Mouse (Mus musculus): Measurements from ENCODE around the gene Dop1b.
"Not testable (repeated sequence)": the region's sequence is repeated elsewhere in the genome, so short reads cannot be mapped to it uniquely, and the experiment has no call there.

The Dop1b gene

GRCm38 (mm10) chr16:93711411-93712188, at the start of gene Dop1b:
Gene Dop1b, plus strand, starts transcription at chr16:93711904.
- peak; percentile 100 for DNase-seq

DNA sequence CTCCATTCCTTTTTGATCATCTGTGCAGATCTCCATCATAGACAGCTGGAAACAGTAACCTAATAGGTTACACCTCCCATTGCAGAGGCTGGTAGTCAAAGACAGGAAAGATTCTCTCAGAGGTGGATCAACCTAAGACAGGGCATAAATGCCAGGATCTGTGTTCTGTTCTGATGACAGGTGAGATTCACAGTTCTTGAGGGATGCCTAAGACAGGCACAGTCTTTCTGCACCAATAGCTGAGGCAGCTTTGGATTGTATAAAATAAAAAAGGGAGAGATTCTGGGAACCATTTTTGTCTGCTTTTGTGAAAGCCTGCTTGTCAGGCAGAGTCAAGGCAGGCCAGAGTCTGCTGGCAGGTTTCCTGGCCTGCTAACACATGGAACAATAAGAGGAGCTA, 43.7 kb upstream of the Dop1b start:
- DNase-seq, result no peak

- no peak for DNase-seq
Measured at GRCm38 (mm10) chr16:93669521-93669920, 42.2 kb upstream of the Dop1b start.

DNA sequence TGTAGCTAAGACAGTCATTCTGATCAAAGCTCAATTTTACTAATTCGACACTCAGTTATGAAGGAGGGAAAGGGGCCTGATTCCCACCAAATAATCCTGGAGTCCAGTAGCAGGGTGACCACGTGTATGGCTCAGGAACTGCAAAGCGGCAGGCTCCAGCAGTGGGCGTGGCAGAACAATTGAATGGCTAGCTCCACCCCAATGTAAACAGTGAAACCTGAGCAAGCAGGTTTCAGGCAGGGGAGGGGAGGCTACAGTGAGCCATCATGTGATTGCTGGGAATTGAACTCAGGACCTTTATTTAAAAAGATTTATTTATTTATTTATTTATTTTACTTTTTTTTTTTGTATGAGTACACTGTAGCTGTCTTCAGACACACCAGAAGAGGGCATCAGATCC, 41.2 kb upstream of the Dop1b start:
- DNase-seq, result not testable (repeated sequence)

GRCm38 (mm10) chr16:93671064-93671463, 40.6 kb upstream of the Dop1b start:
- no peak for DNase-seq

GRCm38 (mm10) chr16:93676376-93676775, 35.3 kb upstream of the Dop1b start:
- DNase-seq, result no peak

DNA sequence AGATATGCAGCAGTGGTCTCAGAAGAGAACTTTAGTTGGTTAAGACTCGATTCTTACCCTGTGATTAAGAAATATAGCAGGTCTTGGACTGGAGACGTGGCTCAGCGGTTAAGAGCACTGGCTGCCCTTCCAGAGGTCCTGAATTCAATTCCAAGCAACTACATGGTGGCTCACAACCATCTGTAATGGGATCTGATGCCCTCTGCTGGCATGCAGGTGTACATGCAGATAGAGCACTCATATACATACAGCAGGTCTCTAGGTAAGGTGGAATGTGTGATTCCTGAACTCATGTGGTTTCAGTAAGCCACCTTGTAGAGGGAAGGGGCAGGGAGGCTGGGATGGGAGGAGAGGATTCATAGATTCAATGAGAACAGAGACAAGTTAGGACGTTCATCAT, 33.5 kb upstream of the Dop1b start:
- no peak for DNase-seq

DNA sequence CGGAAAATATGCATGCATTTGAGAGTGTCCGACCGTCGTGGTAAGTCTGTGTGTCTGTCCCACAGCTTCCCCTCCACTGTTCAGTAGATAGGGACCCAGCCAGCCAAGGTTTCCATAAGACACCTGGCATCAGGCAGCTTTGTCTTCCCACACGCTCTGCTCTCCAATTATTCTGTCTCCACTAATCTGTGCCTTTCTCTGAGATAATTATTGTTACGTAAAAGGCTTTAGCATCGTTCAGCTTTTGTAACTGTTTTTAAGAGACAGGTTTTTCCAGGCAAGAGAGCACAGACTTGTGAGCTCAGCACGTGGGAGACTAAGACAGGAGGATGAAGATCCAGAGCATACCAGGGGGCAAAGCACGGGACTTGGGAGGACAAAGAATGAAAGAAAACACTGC, 32.5 kb upstream of the Dop1b start:
- no peak for DNase-seq

- DNase-seq, result no peak
Measured at GRCm38 (mm10) chr16:93682156-93682688, 29.5 kb upstream of the Dop1b start.

- DNase-seq, result peak; percentile 93
Measured at GRCm38 (mm10) chr16:93682689-93683507, 28.8 kb upstream of the Dop1b start, which contains the start of gene Cbr3. Gene Cbr3, plus strand, starts transcription at chr16:93683215.

DNA sequence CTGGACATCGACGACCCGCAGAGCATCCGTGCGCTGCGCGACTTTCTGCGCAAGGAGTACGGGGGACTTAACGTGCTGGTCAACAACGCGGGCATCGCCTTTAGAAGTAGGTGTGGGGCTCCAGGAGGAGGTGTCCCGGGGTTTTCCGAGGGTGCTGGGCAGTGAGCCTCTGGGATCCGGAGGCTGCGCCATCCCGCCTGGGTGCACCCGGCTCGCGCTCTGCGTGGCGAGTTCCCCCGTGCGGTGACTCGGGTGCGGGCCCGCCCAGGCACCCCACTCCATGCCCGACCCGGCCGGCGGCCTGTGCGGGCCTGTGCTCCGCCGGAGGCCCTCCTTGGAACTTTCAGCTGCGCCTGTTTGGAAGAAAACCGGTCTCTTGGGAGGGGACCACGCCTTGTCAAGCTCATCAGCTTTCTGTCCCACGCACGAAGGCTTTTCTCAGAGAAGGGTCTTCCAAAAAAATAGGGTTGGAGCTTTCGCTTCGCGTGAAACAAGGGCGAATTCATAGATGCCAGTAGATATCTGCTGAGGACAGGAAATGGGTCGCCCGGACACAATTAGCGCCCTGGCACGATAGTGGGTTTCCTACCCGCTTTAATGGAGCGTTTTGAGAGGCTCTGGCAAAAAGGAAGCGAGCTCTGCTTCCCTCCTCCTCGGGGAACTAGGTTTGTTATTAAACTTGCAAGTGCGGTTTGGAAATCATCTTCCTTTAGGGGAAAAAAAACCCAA, 28.0 kb upstream of the Dop1b start:
- peak; percentile 49 for DNase-seq

DNA sequence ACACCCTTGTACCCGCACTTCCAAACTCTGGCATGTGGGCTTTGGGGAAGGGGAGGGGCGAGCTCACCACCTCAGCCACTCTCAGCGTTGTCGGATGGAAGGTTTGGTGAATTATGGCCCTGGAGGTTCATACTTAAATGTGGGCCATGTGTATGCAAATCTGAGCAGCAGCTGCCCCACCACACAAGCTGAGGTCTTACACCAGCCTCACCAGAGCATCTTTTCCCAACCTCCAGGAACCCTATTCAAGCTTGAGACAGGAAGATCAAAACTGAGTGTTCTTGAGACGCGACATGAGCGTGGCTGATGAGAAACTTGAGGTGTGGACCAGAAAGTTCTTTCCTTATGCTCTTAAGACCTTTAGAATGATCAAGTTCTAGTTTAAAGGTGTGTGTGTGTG, 27.3 kb upstream of the Dop1b start:
- DNase-seq, result no peak

DNA sequence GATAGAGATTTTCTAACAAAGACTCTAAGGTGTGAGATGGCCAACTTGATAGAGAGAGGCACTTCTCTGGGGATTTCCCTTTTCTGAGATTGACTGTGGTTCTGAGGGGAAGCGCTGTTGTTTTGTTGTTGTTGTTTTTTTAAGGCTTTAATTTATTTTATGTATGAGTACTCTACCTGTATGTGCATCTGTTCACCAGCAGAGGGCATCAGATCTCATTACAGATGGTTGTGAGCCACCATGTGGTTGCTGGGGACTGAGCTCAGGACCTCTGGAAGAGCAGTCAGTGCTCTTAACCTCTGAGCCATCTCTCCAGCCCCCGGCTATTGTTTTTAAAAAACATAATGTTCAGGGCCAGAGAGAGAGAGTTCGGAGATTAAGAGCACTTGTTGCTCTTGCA, 25.9 kb upstream of the Dop1b start:
- DNase-seq, result not testable (repeated sequence)

GRCm38 (mm10) chr16:93686421-93686820, 25.3 kb upstream of the Dop1b start:
- DNase-seq, result no peak

- DNase-seq, result no peak
Measured at GRCm38 (mm10) chr16:93686945-93687344, 24.8 kb upstream of the Dop1b start.

- DNase-seq, result no peak
Measured at GRCm38 (mm10) chr16:93691206-93691841, 20.4 kb upstream of the Dop1b start.

- DNase-seq, result no peak
Measured at GRCm38 (mm10) chr16:93692744-93693143, 19.0 kb upstream of the Dop1b start.

- no peak for DNase-seq
Measured at GRCm38 (mm10) chr16:93707116-93707515, 4.6 kb upstream of the Dop1b start.

GRCm38 (mm10) chr16:93709217-93709616, 2.5 kb upstream of the Dop1b start:
- DNase-seq, result no peak

DNA sequence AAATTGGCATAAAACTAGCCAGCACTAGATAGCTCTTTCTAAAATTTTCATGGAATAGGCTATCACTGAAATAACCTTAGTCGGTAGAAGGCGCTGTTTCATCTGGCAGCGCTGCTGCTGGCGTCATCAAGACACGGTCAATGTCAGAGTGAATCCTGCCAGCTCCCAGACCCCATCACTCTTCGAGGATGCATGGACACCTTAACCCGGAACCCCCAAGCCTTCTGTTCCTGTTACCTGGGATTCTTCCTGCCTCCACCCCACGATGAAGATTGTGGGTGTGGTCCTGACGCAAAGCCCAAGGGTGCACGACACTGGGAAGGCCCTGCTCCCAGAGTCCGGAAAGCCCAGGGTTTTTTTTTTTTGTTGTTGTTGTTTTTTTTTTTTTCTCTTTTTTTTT, 780 bp upstream of the Dop1b start:
- DNase-seq, result peak; percentile 68

- DNase-seq, result no peak
Measured at GRCm38 (mm10) chr16:93712189-93712885, 633 bp downstream of the Dop1b start.

GRCm38 (mm10) chr16:93712966-93713365, 1.3 kb downstream of the Dop1b start:
- DNase-seq, result no peak
